ENCODE assay signal across 8 mouse cellular contexts in the genomic region with DNA sequence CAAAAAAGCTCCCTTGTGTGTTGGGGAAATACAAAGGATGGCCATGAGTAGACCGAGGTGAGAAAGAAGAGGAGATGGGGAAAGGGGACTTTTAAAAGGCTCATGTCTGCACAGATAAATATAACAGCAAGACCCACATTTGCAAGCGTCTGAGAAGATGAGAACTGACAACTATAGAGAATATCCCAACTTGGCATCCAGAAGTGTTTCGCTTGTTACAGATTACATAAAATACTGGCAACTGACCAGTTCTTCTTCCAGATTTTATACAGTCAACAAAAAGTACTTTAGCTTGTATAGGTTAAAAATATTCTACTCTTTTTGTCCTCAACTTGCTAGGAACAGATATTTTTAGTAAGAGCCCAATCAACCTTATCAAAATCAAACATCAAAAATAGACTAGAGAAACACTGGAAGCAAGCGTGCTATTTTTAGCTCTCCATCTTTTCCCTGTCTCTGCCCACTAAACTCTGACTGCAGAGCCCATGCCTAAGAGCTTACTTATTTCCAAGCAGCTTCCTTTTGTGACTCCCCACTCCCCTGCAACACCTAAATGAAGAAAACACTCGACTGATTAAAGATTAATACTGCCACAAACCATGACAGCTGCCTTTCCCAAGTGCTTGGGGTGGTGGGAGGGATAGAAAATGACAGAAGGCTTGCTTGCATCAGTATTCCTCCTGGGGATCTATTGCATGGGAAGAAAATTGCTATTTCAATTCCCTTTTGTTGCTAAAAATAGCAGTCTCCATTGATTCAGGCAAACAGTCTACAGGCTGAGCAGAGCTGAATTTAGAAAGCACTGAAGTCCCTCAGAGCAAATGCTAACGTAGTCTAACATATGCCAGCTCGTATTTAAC. TPM values are rescaled to one million over a fixed set of nuclear protein-coding genes. Genes with fewer than 3 reads are reported as not detected.
A peak's percentile ranks its signal among the peaks of the same experiment; 100 is the strongest.
DNase-seq lines count a peak whose midpoint lies in the region; ATAC-seq and TF ChIP-seq lines count a peak whose summit lies in the region.

No protein-coding gene starts in this region.

- peak overlapping the region; percentile 9 for H3K4me3 ChIP-seq in gastrocnemius, adult 2 months
- H3K4me3 ChIP-seq in heart, embryonic 14.5 days (ENCODE audit: control insufficient read depth in 1 of 2, insufficient read depth in 1 of 2, low read depth in 1 of 2, low read length in 2 of 2): peak overlapping the region in 1 of 2 experiments; percentile 21; a peak in 2 of 4 replicates

- no peak for TF ChIP-seq CTCF in gastrocnemius, adult 2 months (IDR thresholded peaks at IDR 0.05)

- no peaks in the 10 kb centered on the region for H3K9me3 ChIP-seq in heart, embryonic 14.5 days (ENCODE audit: control insufficient read depth, low read length)

- peaks cover 3 to 39% of the 10 kb centered on the region in 2 experiments; a peak in 3 of 4 replicates for H3K4me1 ChIP-seq in heart, embryonic 14.5 days (ENCODE audit: control insufficient read depth in 2 of 2, insufficient read depth in 2 of 2, low read length in 2 of 2)

- WGBS in heart, embryonic 14.5 days: 13% methylated on average over 7 of the region's 7 CpGs

- H3K36me3 ChIP-seq in heart, embryonic 14.5 days (ENCODE audit: control insufficient read depth, insufficient read depth, low read length): no peaks in the 10 kb centered on the region

- no peak for DNase-seq in gastrocnemius, adult 2 months
- no peak for DNase-seq in gastrocnemius, postnatal 10 days
- peak; percentile 28 to 37 for DNase-seq in cerebellum, postnatal 10 days
- DNase-seq in left cerebral cortex, postnatal 14 days (ENCODE audit: low spot score in 2 of 2): peak; percentile 24 to 64
- peak; percentile 29 to 47 for DNase-seq in right cerebral cortex, postnatal 10 days (ENCODE audit: low spot score in 2 of 2)
- no peak for DNase-seq in adrenal gland, adult 2 months
- no peak for DNase-seq in yolk sac, embryonic 10.5 days (ENCODE audit: low spot score)

- H3K4me2 ChIP-seq in heart, embryonic 14.5 days (ENCODE audit: low read length): peak overlapping the region; percentile 65

- intact Hi-C loops in gastrocnemius, adult 2 months (cut with DNase I): no loop called here
- intact Hi-C loops in left cerebral cortex, postnatal 14 days (cut with DNase I): no loop called here

- no peak for ATAC-seq in heart, embryonic 14.5 days (ENCODE audit: insufficient number of reproducible peaks, insufficient read depth, low FRiP score, low read depth)

- no peaks in the 10 kb centered on the region for H3K27me3 ChIP-seq in heart, embryonic 14.5 days (ENCODE audit: control insufficient read depth, insufficient read depth, low read length)

- H3K27ac ChIP-seq in gastrocnemius, adult 2 months: peak overlapping the region; percentile 57
- peak overlapping the region; percentile 97 to 100 for H3K27ac ChIP-seq in heart, embryonic 14.5 days (replicated peaks in 1 of 2; ENCODE audit: control insufficient read depth in 1 of 2, insufficient read depth in 1 of 2, low read depth in 2 of 2, low read length in 2 of 2)

- H3K9ac ChIP-seq in heart, embryonic 14.5 days (ENCODE audit: low read length): peak overlapping the region; percentile 54; the same call in 1 of the 2 replicates

RNA-seq across cellular contexts. Expression of a gene that starts 35.4 kb away (rescaled TPM):
- total RNA-seq in gastrocnemius, adult 2 months (2021): 1 to 10 TPM; 5.1 to 8.2 TPM
- total RNA-seq in gastrocnemius, postnatal 10 days (2021): 10 to 100 TPM; 17.8 to 18.2 TPM
- polyA plus RNA-seq in heart, embryonic 14.5 days (2014; fragmentation: Nextera tagmentation; extraction: Ambion mirVana): 57.5 and 61.5 TPM in 2 replicates
- total RNA-seq in left cerebral cortex, postnatal 14 days (2021): 10 to 100 TPM; 73.0 to 79.2 TPM
- total RNA-seq in adrenal gland, adult 2 months (2021): 100 to 1,000 TPM; 224 to 227 TPM
- 89.5 and 97.8 TPM in 2 replicates for polyA plus RNA-seq in adrenal gland, adult 2 months (2012; rRNA removed)

Comparison
In these comparisons a context has a peak if more than half of its experiments do, and no peak if none do; other contexts are left out.
1. DNase-seq: peak in cerebellum, postnatal 10 days (2 of 2), left cerebral cortex, postnatal 14 days (2 of 2) and right cerebral cortex, postnatal 10 days (2 of 2); none in gastrocnemius, adult 2 months (single experiment), gastrocnemius, postnatal 10 days (single experiment), adrenal gland, adult 2 months (single experiment) and yolk sac, embryonic 10.5 days (single experiment).